Mouse (Mus musculus) CH12.LX (cell line): ENCODE data around the gene Fndc5.

Experiments used
- CTCF ChIP-seq, 2 experiments: IDR thresholded peaks in 1 of 2; conservative IDR thresholded peaks in 1 of 2; 2 replicates each; pipeline ENCODE4 v1.5.1; 2011 to 2012; ENCODE audit warnings: low read depth in 2 of 2, low read length in 2 of 2, improper control_type of control experiment in 1 of 2, inconsistent platforms in 1 of 2, mild to moderate bottlenecking in 1 of 2, moderate library complexity in 1 of 2
- MAFK ChIP-seq: IDR thresholded peaks from 2 replicates; pipeline ENCODE4 v1.6.1; 2011; ENCODE audit warnings: low read length, improper control_type of control experiment; ENCODE audit not compliant: insufficient replicate concordance
- NRF1 ChIP-seq: IDR thresholded peaks from 2 replicates; pipeline ENCODE4 v1.6.1; 2014; ENCODE audit warnings: low read depth, mild to moderate bottlenecking, inconsistent platforms, low read length, improper control_type of control experiment, moderate library complexity
- ZC3H11A ChIP-seq: IDR thresholded peaks from 2 replicates; pipeline ENCODE4 v1.6.1; 2012; ENCODE audit warnings: low read depth, mild to moderate bottlenecking, inconsistent platforms, low read length, improper control_type of control experiment

- TF ChIP-seq NRF1 (no peak), ZC3H11A (no peak), CTCF (conservative IDR thresholded peaks at IDR 0.05 in 1 of 2, IDR thresholded peaks at IDR 0.05 in 1 of 2; ENCODE audit: low read depth in 2 of 2, low read length in 2 of 2) (no peak), MAFK (no peak)
Measured at GRCm38 (mm10) chr4:129151276-129151811, 14.5 kb downstream of the Fndc5 start.
